Mouse (Mus musculus) lung, postnatal 0 days (tissue): ENCODE data around the gene Atpaf2.

Source experiments
- CTCF ChIP-seq: IDR thresholded peaks from 2 replicates; pipeline ENCODE4 v1.5.1; 2016; ENCODE audit warnings: antibody characterized with exemption, mild to moderate bottlenecking
- EP300 ChIP-seq: IDR thresholded peaks from 2 replicates; pipeline ENCODE4 v1.6.1; 2016; ENCODE audit warnings: antibody characterized with exemption, mild to moderate bottlenecking, control low read depth

DNA sequence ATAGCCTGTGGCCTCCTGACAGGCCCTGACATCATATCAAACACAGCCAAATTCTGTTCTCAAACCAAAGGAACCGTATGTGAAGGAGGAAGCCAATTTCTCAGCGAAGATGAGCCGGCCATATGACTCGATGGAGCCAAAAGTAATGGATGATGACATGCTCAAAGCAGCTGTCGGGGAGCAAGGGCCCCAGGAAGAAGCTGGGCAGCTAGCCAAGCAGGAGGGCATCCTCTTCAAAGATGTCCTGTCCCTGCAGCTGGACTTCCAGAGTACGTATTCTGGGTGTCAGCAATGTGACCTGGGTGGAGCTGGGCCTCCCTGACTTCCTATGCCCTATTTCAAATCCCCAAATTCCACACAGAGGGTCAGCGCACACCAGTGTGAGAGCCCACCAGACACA, 59.7 kb downstream of the Atpaf2 start:
- TF ChIP-seq CTCF, result no peak
- TF ChIP-seq EP300, result no peak
